Mouse (Mus musculus): ENCODE data around the gene Pde4b.

DNA sequence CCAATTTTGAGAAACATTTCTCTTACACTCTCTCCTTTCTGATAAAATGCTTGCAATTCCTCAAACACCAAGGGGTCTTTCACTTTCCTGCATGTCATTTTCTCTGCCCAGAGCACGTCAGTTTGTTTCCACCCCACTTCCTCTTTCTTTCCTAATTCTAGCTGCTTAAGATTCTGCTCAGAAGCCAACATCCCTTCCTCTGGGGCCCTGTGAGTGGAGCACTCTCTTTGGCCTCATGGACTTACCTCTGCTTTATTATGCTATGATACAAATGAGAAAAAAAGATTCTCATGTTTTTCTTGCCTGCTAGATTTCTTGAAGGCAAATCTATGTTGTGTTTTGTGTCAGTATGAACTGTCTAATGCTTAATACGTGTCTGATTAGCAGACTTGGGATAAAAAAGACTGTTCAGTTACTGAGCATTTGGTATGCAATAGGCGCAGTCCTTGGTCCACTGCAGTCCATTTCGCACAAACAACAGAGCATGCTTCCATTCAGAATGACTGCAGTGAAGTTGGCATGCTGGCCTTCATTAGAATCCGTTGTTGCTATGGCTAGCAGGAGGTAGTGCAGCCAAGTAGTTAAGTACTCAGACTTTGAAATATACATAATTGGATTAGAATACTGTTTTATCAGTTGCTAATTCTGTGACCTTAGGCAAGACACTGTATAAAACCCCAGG is 446.8 kb downstream of the Pde4b start:
- no peak for TF ChIP-seq MYOG (IDR thresholded peaks at IDR 0.05; ENCODE audit: control insufficient read depth in 1 of 3, insufficient read depth in 1 of 3, insufficient read length in 2 of 3, low read depth in 2 of 3)
- no peak for TF ChIP-seq POLR2A (IDR thresholded peaks at IDR 0.05; ENCODE audit: insufficient read length, low read depth)

Data from myocyte (in vitro differentiated cells).